Mouse (Mus musculus): ENCODE measurements at regions not wholly inside any gene's neighbourhood (a gene's known extent, or its start where the extent isn't known, plus 50 kb on each side); places are given as distances from the start of the nearest gene placed in this dataset.

- H3K27me3 ChIP-seq (replicated peaks; ENCODE audit: control insufficient read depth, insufficient read depth, low read length), result no peaks in the 10 kb centered on the region
- no peak for ATAC-seq
- no peak for TF ChIP-seq CTCF (IDR thresholded peaks at IDR 0.05; ENCODE audit: low read depth)
- no peak overlapping the region for H3K9ac ChIP-seq (ENCODE audit: low read depth, low read length)
- 58% methylated on average over 6 of the region's 6 CpGs for WGBS
- H3K36me3 ChIP-seq (ENCODE audit: control insufficient read depth, insufficient read depth), result no peaks in the 10 kb centered on the region
- no peak overlapping the region for H3K27ac ChIP-seq (ENCODE audit: low read depth, low read length)
- H3K4me2 ChIP-seq (replicated peaks; ENCODE audit: low read depth), result no peak overlapping the region
- H3K4me3 ChIP-seq (ENCODE audit: low read depth, low read length), result no peak overlapping the region
- H3K9me3 ChIP-seq (ENCODE audit: control insufficient read depth), result no peaks in the 10 kb centered on the region
- H3K4me1 ChIP-seq (replicated peaks; ENCODE audit: control insufficient read depth, insufficient read depth, low read length), result no peaks in the 10 kb centered on the region
Observed at GRCm38 (mm10) chr2:50698841-50699240, 402.2 kb upstream of the Mmadhc start.

DNA sequence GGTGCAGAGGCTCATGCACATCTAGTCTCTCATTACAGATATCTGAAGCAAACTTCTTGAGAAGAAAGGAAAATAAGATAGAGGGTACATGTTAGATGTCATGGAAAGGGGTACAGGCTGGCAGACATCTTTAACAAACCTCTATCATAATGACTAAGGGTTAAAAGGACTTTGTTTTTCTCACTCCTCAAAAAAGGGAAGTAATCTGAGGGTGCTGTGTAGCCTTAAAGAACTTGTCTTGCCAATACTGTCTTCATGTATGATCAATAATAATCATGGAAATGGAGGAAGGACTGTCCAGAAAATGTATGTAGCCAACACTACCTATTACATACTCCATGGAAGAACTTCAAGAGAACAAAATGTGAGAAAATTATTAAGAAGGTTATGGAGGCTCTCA lies 400.0 kb upstream of the Mmadhc start:
- Histone ChIP-seq H3K9me3 (ENCODE audit: control insufficient read depth) (no peaks in the 10 kb centered on the region), H3K9ac (ENCODE audit: low read depth, low read length) (no peak overlapping the region), H3K4me1 (replicated peaks; ENCODE audit: control insufficient read depth, insufficient read depth, low read length) (no peaks in the 10 kb centered on the region), H3K27me3 (replicated peaks; ENCODE audit: control insufficient read depth, insufficient read depth, low read length) (no peaks in the 10 kb centered on the region), H3K4me3 (ENCODE audit: low read depth, low read length) (no peak overlapping the region), H3K36me3 (ENCODE audit: control insufficient read depth, insufficient read depth) (no peaks in the 10 kb centered on the region), H3K27ac (ENCODE audit: low read depth, low read length) (no peak overlapping the region), H3K4me2 (replicated peaks; ENCODE audit: low read depth) (no peak overlapping the region)
- TF ChIP-seq CTCF (IDR thresholded peaks at IDR 0.05; ENCODE audit: low read depth), result no peak
- no peak for ATAC-seq

DNA sequence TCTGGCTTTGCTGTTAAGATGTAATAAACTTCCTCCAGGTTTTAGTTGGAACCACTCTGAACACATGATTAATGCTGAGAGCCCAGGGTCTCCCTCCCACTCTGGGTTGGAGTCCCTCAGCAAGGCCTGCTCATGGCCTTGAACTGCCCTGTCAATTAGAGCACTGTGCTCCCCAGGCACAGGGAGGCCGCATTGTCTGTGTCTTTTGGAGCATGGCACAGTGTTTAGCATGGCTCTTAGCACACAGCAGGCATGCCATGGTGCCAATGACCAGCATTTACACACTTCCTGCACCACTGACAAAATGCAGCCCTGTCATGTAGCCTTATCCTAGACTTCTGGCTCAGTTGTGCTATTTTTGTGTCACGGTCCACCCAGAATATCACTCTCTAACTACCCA lies 398.2 kb upstream of the Mmadhc start:
- 81% methylated on average over 2 of the region's 2 CpGs for WGBS
- H3K4me3 ChIP-seq (ENCODE audit: low read depth, low read length), result no peak overlapping the region
- H3K27ac ChIP-seq (ENCODE audit: low read depth, low read length), result no peak overlapping the region
- H3K27me3 ChIP-seq (replicated peaks; ENCODE audit: control insufficient read depth, insufficient read depth, low read length), result no peaks in the 10 kb centered on the region
- H3K9me3 ChIP-seq (ENCODE audit: control insufficient read depth), result no peaks in the 10 kb centered on the region
- H3K36me3 ChIP-seq (ENCODE audit: control insufficient read depth, insufficient read depth), result no peaks in the 10 kb centered on the region
- TF ChIP-seq CTCF (IDR thresholded peaks at IDR 0.05; ENCODE audit: low read depth), result no peak
- H3K4me2 ChIP-seq (replicated peaks; ENCODE audit: low read depth), result no peak overlapping the region
- H3K4me1 ChIP-seq (replicated peaks; ENCODE audit: control insufficient read depth, insufficient read depth, low read length), result no peaks in the 10 kb centered on the region
- no peak overlapping the region for H3K9ac ChIP-seq (ENCODE audit: low read depth, low read length)
- no peak for ATAC-seq

GRCm38 (mm10) chr2:50693784-50694350 lies 397.3 kb upstream of the Mmadhc start:
- 80% methylated on average over 7 of the region's 7 CpGs for WGBS

GRCm38 (mm10) chr2:50690120-50691103 lies 393.8 kb upstream of the Mmadhc start:
- 73% methylated on average over 11 of the region's 11 CpGs for WGBS
- no peak for TF ChIP-seq CTCF (IDR thresholded peaks at IDR 0.05; ENCODE audit: low read depth)
- Histone ChIP-seq H3K36me3 (ENCODE audit: control insufficient read depth, insufficient read depth) (no peaks in the 10 kb centered on the region), H3K4me1 (replicated peaks; ENCODE audit: control insufficient read depth, insufficient read depth, low read length) (no peaks in the 10 kb centered on the region), H3K27me3 (replicated peaks; ENCODE audit: control insufficient read depth, insufficient read depth, low read length) (no peaks in the 10 kb centered on the region), H3K9ac (ENCODE audit: low read depth, low read length) (no peak overlapping the region), H3K4me3 (ENCODE audit: low read depth, low read length) (no peak overlapping the region), H3K9me3 (ENCODE audit: control insufficient read depth) (no peaks in the 10 kb centered on the region), H3K4me2 (replicated peaks; ENCODE audit: low read depth) (no peak overlapping the region), H3K27ac (ENCODE audit: low read depth, low read length) (no peak overlapping the region)
- no peak for ATAC-seq

More at GRCm38 (mm10) chr2:50693784-50694350, 397.3 kb upstream of the Mmadhc start:
- H3K9ac ChIP-seq (ENCODE audit: low read depth, low read length), result no peak overlapping the region
- no peaks in the 10 kb centered on the region for H3K36me3 ChIP-seq (ENCODE audit: control insufficient read depth, insufficient read depth)
- no peaks in the 10 kb centered on the region for H3K4me1 ChIP-seq (replicated peaks; ENCODE audit: control insufficient read depth, insufficient read depth, low read length)
- no peaks in the 10 kb centered on the region for H3K27me3 ChIP-seq (replicated peaks; ENCODE audit: control insufficient read depth, insufficient read depth, low read length)
- H3K9me3 ChIP-seq (ENCODE audit: control insufficient read depth), result no peaks in the 10 kb centered on the region
- H3K27ac ChIP-seq (ENCODE audit: low read depth, low read length), result no peak overlapping the region
- TF ChIP-seq CTCF (IDR thresholded peaks at IDR 0.05; ENCODE audit: low read depth), result no peak
- no peak for ATAC-seq
- H3K4me3 ChIP-seq (ENCODE audit: low read depth, low read length), result no peak overlapping the region
- H3K4me2 ChIP-seq (replicated peaks; ENCODE audit: low read depth), result no peak overlapping the region

- Histone ChIP-seq H3K9me3 (ENCODE audit: control insufficient read depth) (no peaks in the 10 kb centered on the region), H3K4me2 (replicated peaks; ENCODE audit: low read depth) (no peak overlapping the region), H3K4me1 (replicated peaks; ENCODE audit: control insufficient read depth, insufficient read depth, low read length) (no peaks in the 10 kb centered on the region), H3K36me3 (ENCODE audit: control insufficient read depth, insufficient read depth) (no peaks in the 10 kb centered on the region), H3K9ac (ENCODE audit: low read depth, low read length) (no peak overlapping the region), H3K27ac (ENCODE audit: low read depth, low read length) (no peak overlapping the region), H3K4me3 (ENCODE audit: low read depth, low read length) (no peak overlapping the region), H3K27me3 (replicated peaks; ENCODE audit: control insufficient read depth, insufficient read depth, low read length) (no peaks in the 10 kb centered on the region)
- TF ChIP-seq CTCF (IDR thresholded peaks at IDR 0.05; ENCODE audit: low read depth), result no peak
- WGBS, result 83% methylated on average over 10 of the region's 10 CpGs
- ATAC-seq, result no peak
Observed at GRCm38 (mm10) chr2:50687672-50688151, 391.1 kb upstream of the Mmadhc start.
